Mouse (Mus musculus): Measurements from ENCODE around the gene Wdr46.
A peak's percentile ranks its signal among the peaks of the same experiment; 100 is the strongest.

Gene Wdr46

GRCm38 (mm10) chr17:33954646-33955554, 14.4 kb downstream of the Wdr46 start:
- no peak for DNase-seq

DNA sequence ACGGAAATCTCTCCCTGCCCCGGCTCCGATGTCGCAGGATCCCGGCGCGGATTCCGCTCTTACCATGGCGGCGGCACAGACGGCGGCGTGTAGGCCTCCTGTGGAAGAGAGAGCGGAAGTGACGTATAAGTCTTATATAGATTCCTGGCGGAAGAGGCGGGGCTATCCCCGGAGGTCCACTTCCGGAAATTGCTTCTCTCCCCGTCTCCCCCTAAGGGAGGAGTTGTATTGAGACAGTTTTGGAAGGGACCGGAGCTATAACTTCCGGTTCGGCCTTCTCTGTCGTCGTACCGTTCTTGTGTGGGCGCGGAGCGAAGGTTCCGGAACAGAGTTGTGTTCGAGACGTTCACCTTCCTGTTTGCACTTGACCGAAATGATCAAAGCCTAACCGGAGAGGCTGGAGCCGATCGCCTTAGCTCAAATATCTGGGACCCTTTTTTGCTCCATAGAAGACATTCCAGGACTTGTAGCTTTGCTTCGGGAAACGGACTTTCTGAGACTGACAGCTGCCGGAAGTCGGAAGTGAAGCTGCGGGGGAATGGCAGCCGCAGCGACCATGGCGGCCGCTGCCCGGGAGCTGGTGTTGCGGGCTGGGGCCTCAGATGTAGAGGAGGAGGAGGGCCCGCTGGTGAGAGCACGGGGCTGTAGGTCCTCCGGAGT, 15.2 kb downstream of the Wdr46 start, which contains the start of the genes Vps52 and Rps18:
Gene Vps52, plus strand, starts transcription at position 258 of the 660 bp plus-strand sequence.
Gene Rps18, minus strand, starts transcription at position 447 of the 660 bp plus-strand sequence.
- peak; percentile 96 for DNase-seq

GRCm38 (mm10) chr17:33956336-33956735, 15.9 kb downstream of the Wdr46 start:
- DNase-seq: no peak

- no peak for DNase-seq
These were observed 17.0 kb downstream of the Wdr46 start for GRCm38 (mm10) chr17:33957493-33957892.

DNA sequence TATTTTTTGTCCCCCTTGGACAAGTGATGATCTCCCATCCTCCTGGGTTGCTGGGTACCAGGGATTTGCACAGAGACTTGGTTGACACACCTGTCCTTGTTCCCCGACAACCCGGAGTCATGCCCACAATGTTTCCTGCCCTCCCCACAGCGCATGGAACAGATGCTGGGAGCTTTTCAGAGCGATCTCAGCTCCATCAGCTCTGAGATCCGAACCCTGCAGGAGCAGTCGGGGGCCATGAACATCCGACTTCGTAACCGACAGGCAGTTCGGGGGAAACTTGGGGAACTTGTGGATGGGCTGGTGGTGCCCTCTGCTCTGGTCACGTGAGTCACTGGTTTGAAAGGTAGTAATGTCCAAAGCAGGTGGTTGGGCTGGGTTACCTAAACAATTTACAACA, 18.0 kb downstream of the Wdr46 start:
- no peak for DNase-seq

DNA sequence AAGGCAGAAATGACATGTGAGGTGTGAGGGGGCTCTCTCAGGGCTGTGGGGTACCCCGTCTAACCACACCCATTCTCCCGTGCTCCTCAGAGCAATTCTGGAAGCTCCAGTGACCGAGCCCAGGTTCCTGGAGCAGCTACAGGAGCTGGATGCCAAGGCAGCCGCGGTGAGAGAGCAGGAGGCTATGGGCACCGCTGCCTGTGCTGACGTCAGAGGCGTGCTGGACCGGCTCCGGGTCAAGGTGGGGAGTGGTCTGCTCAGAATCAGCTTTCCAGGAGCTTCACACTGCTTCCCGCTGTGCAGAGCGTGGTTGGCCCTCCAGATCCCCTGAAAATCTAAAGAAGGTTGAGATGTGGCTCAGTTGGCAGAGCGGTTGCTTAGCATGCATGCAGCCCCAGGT, 18.7 kb downstream of the Wdr46 start:
- DNase-seq: no peak

DNA sequence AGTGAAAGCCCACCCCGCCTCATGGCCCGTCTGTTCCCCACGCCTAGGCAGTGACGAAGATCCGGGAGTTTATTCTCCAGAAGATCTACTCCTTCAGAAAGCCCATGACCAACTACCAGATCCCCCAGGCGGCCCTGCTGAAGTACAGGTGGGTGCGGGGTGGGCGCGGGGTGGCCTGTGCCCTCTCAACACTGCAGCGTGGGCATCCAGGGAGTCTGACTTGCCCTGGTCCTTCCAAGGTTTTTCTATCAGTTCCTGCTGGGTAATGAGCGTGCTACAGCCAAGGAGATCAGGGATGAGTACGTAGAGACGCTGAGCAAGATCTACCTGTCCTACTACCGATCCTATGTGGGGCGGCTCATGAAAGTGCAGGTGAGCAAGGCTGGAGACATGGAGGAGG, 19.5 kb downstream of the Wdr46 start:
- DNase-seq: no peak

DNA sequence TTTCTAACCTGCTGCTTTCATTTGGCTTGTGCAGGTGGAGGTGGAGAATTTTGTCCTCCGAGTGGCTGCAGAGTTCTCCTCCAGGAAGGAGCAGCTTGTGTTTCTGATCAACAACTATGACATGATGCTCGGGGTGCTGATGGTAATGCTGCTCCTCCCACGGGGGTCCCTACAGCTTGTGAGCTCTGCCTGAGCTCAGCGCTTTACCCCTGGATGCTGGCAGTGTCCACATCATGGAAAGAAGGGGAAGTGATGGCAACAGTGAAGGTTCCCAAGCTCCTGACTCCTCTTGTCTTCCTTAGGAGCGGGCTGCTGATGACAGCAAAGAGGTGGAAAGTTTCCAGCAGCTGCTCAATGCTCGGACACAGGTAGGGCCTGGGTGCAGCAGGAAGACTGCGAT, 22.4 kb downstream of the Wdr46 start:
- DNase-seq: no peak

- no peak for DNase-seq
These were observed 24.8 kb downstream of the Wdr46 start for GRCm38 (mm10) chr17:33965082-33965845.

DNA sequence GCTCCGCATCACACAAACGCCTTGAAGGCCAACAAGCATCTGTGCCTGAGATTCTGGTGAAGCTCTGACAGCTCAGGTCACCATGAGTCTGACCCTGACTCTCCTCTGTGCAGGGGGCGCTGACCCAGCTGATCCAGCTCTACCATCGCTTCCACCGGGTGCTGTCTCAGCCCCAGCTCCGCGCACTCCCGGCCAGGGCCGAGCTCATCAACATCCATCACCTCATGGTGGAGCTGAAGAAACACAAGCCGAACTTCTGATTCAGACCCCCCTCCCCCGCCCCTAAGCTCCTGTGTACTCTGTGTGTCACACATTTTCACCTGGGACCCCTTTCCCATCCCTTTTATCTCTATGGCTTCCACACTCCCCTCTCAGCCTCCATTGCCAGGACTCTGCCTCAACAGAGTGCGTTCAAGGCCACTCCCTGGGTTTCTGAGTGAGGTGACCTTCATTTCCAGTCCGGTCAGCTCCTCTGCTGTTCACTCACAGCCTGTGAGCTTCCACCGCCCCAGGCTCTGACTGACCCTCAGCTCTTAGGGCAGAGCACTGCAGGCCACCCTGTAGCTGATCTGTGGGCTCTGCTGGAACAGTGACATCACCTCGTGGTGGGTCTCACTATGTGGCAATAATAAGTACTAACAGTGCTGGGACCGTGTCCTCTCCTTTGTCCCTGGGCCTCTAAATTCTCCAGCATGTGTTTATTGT, 25.5 kb downstream of the Wdr46 start:
- DNase-seq: no peak

- peak; percentile 67 for DNase-seq
These were observed 28.0 kb downstream of the Wdr46 start for GRCm38 (mm10) chr17:33968489-33968888.

DNA sequence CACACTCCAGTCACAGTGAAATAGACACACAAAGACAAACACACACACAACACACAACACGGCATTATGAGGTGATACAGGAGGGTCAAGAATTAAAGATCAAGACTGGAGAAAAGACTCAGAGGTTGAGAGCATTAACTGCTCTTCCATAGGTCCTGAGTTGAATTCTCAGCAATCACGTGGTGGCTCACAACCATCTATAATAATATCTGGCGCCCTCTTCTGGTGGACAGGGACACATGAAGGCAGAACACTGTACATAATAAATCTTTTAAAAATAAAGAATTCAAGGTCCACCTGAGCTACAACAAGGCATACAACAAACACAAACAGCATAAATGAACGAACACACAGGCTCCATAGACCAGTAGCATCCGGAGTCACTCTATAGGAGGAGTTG, 28.5 kb downstream of the Wdr46 start:
- DNase-seq: no peak

DNA sequence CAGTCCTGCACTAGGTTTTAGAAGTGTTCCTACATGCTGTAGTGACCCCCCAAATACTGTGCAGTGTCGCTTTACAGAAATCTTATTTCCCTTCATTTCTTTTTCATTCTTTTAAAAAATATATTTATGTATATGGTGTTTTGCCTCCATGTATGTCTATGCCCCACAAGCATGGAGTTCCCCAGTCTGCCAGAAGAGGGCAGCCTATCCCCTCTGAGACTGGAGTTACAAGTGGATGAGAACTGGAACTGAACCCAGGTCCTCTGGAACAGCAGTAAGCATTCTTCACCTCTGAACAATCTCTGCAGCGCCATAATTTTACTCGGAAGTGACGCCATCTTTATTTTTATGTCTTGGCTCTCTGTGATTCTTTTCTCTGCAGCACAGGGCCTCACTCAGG, 28.9 kb downstream of the Wdr46 start:
- DNase-seq: no peak

GRCm38 (mm10) chr17:33972691-33973090, 32.2 kb downstream of the Wdr46 start:
- no peak for DNase-seq

GRCm38 (mm10) chr17:33973572-33973971, 33.1 kb downstream of the Wdr46 start:
- no peak for DNase-seq

GRCm38 (mm10) chr17:33977861-33978557, 37.5 kb downstream of the Wdr46 start:
- no peak for DNase-seq

DNA sequence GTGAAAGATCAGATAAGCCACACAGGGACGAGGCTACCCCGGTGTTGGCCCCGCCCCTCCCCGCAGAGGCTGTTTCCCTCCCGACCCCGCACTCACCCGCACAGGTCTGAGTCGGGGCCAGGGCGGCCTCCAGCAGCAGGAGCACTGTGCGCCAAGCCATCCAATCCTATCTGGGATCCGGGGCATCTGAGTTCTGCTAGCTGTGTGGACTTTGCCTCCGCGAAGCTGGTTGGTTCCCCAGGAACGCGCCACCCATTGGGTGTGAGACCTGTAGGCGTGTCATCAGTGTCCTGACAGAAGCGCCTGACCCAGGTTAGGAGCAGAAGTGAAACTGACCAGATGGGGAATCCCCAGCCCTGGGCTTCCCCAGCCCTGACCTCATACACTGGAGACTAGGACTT, 38.2 kb downstream of the Wdr46 start:
- DNase-seq: no peak

- DNase-seq: no peak
These were observed 39.1 kb downstream of the Wdr46 start for GRCm38 (mm10) chr17:33979512-33980050.

DNA sequence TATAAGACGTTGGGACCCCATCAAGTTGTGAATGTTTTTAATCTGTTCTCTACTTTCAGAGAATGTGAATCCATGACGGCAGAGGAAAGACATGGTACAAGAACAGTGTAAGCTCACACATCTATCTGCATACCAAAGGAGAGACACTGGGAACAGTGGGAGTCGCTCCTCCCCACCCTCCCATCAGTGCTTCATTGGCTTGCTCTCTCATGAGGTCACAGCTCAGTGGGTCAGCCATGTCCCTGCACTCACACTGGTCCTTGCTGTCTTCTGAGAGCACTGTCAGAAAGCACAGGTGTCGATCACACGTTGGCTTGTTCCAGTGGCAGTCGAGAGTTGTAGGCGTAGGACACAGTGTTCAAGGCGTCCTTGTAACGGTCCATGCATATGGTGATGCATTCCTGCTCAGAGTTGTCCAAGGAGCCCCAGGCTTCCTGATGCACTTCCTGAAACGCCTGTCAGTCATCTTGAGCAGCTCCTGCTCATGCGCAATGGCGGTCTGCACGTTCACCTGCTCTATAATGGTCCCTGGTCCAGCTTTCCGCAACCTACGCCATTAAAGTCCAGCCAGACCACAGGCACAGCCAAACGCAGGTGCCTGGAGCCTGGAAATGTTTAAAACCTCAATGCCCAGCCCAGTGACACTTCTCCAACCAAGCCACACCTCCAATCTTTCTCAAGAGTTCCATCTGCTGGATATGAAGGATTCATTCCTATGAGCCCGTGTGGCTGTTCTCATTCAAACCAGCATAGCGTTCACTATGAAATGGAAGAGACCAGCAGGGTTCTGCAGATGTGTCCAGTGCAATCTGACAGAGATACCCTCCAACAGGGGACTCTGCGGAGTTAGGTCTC, 39.9 kb downstream of the Wdr46 start:
- no peak for DNase-seq

DNA sequence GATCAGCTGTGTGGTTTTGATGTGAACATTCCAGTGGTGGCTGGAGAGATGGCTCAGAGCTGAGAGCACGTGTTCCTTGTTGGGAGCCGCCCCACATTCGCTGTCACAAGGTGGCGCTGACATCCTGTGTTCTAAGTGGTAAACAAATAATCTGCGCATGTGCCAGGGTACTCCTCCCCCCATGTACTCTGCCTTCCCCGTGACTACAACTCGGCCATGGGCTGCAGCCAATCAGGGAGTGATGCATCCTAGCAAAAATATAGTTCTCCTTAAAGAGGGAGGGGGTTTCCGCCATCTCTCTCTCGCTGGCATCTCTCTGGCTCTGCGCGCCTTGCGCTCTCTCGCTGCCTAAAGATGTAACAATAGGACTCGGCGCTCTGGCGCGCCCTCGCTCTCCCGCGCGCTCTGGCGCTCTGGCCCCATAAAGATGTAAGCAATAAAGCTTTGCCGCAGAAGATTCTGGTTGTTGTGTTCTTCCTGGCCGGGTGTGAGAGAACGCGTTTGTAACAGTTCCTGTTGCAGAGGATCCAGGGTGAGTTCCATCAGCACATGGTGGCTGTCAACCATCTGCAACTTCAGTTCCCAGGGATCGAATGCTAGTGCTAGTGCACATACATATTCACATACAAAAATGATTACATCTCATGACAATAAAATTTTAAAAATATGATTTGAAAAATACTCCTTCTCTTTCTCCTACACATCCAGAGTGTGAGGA, 40.9 kb downstream of the Wdr46 start:
- DNase-seq: peak; percentile 91
